Mouse (Mus musculus) cerebellum, postnatal 14 days (tissue): ENCODE data around the gene Vps53.
A peak's percentile ranks its signal among the peaks of the same experiment; 100 is the strongest.
"Not testable (repeated sequence)": the region's sequence is repeated elsewhere in the genome, so short reads cannot be mapped to it uniquely, and the experiment has no call there.

Experiments
- DNase-seq, 2 experiments: peaks; one replicate each; pipeline ENCODE4 v3.0.0; 2021; ENCODE audit warnings: mixed read lengths in 2 of 2

Gene Vps53

GRCm38 (mm10) chr11:76010838-76011624, 168.4 kb downstream of the Vps53 start:
- no peak for DNase-seq

- no peak for DNase-seq
Measured at GRCm38 (mm10) chr11:76009101-76009500, 170.3 kb downstream of the Vps53 start.

- no peak for DNase-seq
Measured at GRCm38 (mm10) chr11:76008162-76008561, 171.3 kb downstream of the Vps53 start.

- not testable (repeated sequence) for DNase-seq
Measured at GRCm38 (mm10) chr11:76004276-76004675, 175.2 kb downstream of the Vps53 start.

GRCm38 (mm10) chr11:76001237-76001878, 178.1 kb downstream of the Vps53 start:
- no peak for DNase-seq

GRCm38 (mm10) chr11:76000701-76001100, 178.7 kb downstream of the Vps53 start:
- DNase-seq = no peak

- peak; percentile 90 to 92 for DNase-seq
Measured at GRCm38 (mm10) chr11:75999440-76000155, 179.8 kb downstream of the Vps53 start, which contains the start of gene 1700016K19Rik. TSS of gene 1700016K19Rik (plus strand) at chr11:75999912.
